Mouse (Mus musculus): ENCODE results near the gene Pknox2. TPM values are rescaled to one million over a fixed set of nuclear protein-coding genes. Genes with fewer than 3 reads are reported as not detected.
A peak's percentile ranks its signal among the peaks of the same experiment; 100 is the strongest.

The Pknox2 gene
- 83.7 and 84.9 TPM in 2 replicates for polyA plus RNA-seq (2012; rRNA removed)

DNA sequence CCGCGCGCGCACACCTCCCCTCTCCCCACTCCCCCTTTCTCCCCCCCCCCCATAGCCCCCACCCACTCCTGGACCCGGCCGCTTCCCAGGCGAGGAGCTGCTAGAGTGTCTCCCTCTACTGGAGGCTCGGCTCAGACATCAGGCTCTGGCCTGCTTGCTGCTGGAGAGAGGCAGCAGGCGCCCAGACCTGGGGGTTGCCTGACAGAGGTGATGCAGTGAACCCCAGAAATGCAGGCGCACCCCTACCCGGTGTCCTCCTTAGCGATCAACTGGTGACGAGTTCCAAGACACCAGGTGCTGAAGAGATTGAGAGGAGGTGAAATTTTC is at the start of gene Pknox2:
Pknox2 (minus strand) TSS at position 49 of the 327 bp plus-strand sequence.
- TF ChIP-seq CTCF (IDR thresholded peaks at IDR 0.05; ENCODE audit: control insufficient read depth, insufficient read depth, insufficient replicate concordance, low read depth, low read length) (peak; percentile 32; the same call in 1 of the 2 replicates), POLR2A (IDR thresholded peaks at IDR 0.05; ENCODE audit: control insufficient read depth, low read depth, low read length) (no peak)
- H3K4me1 ChIP-seq (ENCODE audit: control insufficient read depth, insufficient read depth, low read length) = peaks cover 11% of the 10 kb centered on the region
- H3K4me3 ChIP-seq (ENCODE audit: control insufficient read depth, low read depth, low read length) = peak within 1 kb of the TSS; percentile 75
- H3K36me3 ChIP-seq (ENCODE audit: control insufficient read depth, insufficient read depth, low read length) = no peaks in the 10 kb centered on the region
- peak within 1 kb of the TSS; percentile 5; the same call in 1 of the 2 replicates for H3K27ac ChIP-seq (ENCODE audit: control insufficient read depth, insufficient read depth, low read depth, low read length)
- H3K27me3 ChIP-seq (ENCODE audit: control insufficient read depth, insufficient read depth, low read length) = peaks cover 3% of the 10 kb centered on the region; the same call in 1 of the 2 replicates

GRCm38 (mm10) chr9:37188024-37188423 is 40.8 kb upstream of the Pknox2 start:
- no peak overlapping the region for H3K4me3 ChIP-seq (ENCODE audit: control insufficient read depth, low read depth, low read length)
- no peaks in the 10 kb centered on the region for H3K27me3 ChIP-seq (ENCODE audit: control insufficient read depth, insufficient read depth, low read length)
- no peak overlapping the region for H3K27ac ChIP-seq (ENCODE audit: control insufficient read depth, insufficient read depth, low read depth, low read length)
- H3K4me1 ChIP-seq (ENCODE audit: control insufficient read depth, insufficient read depth, low read length) = no peaks in the 10 kb centered on the region
- H3K36me3 ChIP-seq (ENCODE audit: control insufficient read depth, insufficient read depth, low read length) = no peaks in the 10 kb centered on the region
- TF ChIP-seq CTCF (IDR thresholded peaks at IDR 0.05; ENCODE audit: control insufficient read depth, insufficient read depth, insufficient replicate concordance, low read depth, low read length) = no peak
- TF ChIP-seq POLR2A (IDR thresholded peaks at IDR 0.05; ENCODE audit: control insufficient read depth, low read depth, low read length) = no peak

DNA sequence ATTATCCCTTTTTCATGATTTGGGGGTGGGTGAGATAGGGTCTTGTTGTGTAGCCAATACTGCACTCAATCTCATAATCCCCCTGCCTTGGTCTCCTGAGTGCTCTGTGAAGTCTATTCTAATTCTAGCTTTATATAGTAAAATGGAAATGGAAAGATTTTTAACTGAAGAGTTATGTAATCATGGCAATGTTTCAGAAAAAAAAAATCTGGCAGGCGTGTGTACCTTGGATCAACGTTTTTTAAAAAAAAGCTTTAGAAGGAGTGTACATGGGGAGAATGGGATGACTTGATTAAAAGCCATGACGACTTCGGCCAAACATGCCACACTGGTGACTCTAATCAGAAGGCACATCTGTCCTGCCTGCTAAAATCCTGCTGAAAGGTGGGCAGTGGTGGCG is 40.2 kb upstream of the Pknox2 start:
- Histone ChIP-seq H3K4me3 (ENCODE audit: control insufficient read depth, low read depth, low read length) (no peak overlapping the region), H3K4me1 (ENCODE audit: control insufficient read depth, insufficient read depth, low read length) (no peaks in the 10 kb centered on the region)
- TF ChIP-seq POLR2A (IDR thresholded peaks at IDR 0.05; ENCODE audit: control insufficient read depth, low read depth, low read length) (no peak), CTCF (IDR thresholded peaks at IDR 0.05; ENCODE audit: control insufficient read depth, insufficient read depth, insufficient replicate concordance, low read depth, low read length) (no peak)

DNA sequence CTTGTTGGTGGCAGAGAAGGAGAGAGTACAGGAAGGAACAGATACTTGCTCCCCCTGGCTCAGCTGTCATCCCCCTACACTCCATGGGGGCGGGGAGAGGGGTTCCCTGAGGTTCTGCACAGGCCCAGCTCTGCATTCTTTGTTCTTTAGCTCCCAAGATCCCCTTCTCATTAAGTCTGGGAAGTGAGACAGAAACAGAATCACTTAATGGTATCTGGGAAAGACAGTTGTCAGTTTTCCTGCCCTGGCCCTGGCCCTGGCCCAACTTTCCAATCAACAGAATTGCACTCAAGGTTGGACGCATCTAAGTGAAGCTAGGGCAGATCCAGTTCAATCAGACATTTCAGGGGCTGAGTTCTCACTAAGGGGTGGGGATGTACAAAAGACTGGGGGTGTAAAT is 36.0 kb upstream of the Pknox2 start:
- Histone ChIP-seq H3K4me3 (ENCODE audit: control insufficient read depth, low read depth, low read length) (no peak overlapping the region), H3K27me3 (ENCODE audit: control insufficient read depth, insufficient read depth, low read length) (no peaks in the 10 kb centered on the region), H3K27ac (ENCODE audit: control insufficient read depth, insufficient read depth, low read depth, low read length) (no peak overlapping the region), H3K36me3 (ENCODE audit: control insufficient read depth, insufficient read depth, low read length) (no peaks in the 10 kb centered on the region), H3K4me1 (ENCODE audit: control insufficient read depth, insufficient read depth, low read length) (no peaks in the 10 kb centered on the region)
- no peak for TF ChIP-seq POLR2A (IDR thresholded peaks at IDR 0.05; ENCODE audit: control insufficient read depth, low read depth, low read length)
- no peak for TF ChIP-seq CTCF (IDR thresholded peaks at IDR 0.05; ENCODE audit: control insufficient read depth, insufficient read depth, insufficient replicate concordance, low read depth, low read length)

More for the DNA sequence above, 40.2 kb upstream of the Pknox2 start:
- no peaks in the 10 kb centered on the region for H3K36me3 ChIP-seq (ENCODE audit: control insufficient read depth, insufficient read depth, low read length)
- H3K27ac ChIP-seq (ENCODE audit: control insufficient read depth, insufficient read depth, low read depth, low read length) = no peak overlapping the region
- no peaks in the 10 kb centered on the region for H3K27me3 ChIP-seq (ENCODE audit: control insufficient read depth, insufficient read depth, low read length)

DNA sequence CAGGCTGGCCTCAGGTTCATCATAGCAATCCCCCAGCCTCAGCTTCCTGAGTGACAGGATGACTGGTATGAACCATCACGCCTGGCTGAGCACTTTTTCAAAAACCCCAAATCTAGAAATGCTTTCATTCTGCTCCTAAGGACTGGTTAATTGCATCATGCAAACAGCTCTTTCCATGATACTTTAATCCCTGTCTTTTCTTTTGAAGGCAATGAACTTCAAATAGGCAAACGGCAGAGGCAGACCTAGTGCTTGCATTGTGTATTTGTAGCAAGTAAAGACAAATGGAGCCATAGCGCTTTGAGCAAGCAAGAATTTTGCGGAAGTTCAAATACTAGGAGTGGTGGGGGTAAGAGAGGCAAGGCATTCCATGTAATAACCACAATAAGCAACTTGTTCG is 34.4 kb upstream of the Pknox2 start:
- Histone ChIP-seq H3K4me3 (ENCODE audit: control insufficient read depth, low read depth, low read length) (no peak overlapping the region), H3K27ac (ENCODE audit: control insufficient read depth, insufficient read depth, low read depth, low read length) (no peak overlapping the region), H3K27me3 (ENCODE audit: control insufficient read depth, insufficient read depth, low read length) (no peaks in the 10 kb centered on the region), H3K4me1 (ENCODE audit: control insufficient read depth, insufficient read depth, low read length) (no peaks in the 10 kb centered on the region), H3K36me3 (ENCODE audit: control insufficient read depth, insufficient read depth, low read length) (no peaks in the 10 kb centered on the region)
- TF ChIP-seq POLR2A (IDR thresholded peaks at IDR 0.05; ENCODE audit: control insufficient read depth, low read depth, low read length) = no peak
- TF ChIP-seq CTCF (IDR thresholded peaks at IDR 0.05; ENCODE audit: control insufficient read depth, insufficient read depth, insufficient replicate concordance, low read depth, low read length) = no peak

GRCm38 (mm10) chr9:37179596-37179995 is 32.4 kb upstream of the Pknox2 start:
- no peaks in the 10 kb centered on the region for H3K4me1 ChIP-seq (ENCODE audit: control insufficient read depth, insufficient read depth, low read length)
- no peak overlapping the region for H3K4me3 ChIP-seq (ENCODE audit: control insufficient read depth, low read depth, low read length)
- H3K36me3 ChIP-seq (ENCODE audit: control insufficient read depth, insufficient read depth, low read length) = no peaks in the 10 kb centered on the region
- no peaks in the 10 kb centered on the region for H3K27me3 ChIP-seq (ENCODE audit: control insufficient read depth, insufficient read depth, low read length)
- H3K27ac ChIP-seq (ENCODE audit: control insufficient read depth, insufficient read depth, low read depth, low read length) = no peak overlapping the region
- TF ChIP-seq CTCF (IDR thresholded peaks at IDR 0.05; ENCODE audit: control insufficient read depth, insufficient read depth, insufficient replicate concordance, low read depth, low read length) = no peak
- no peak for TF ChIP-seq POLR2A (IDR thresholded peaks at IDR 0.05; ENCODE audit: control insufficient read depth, low read depth, low read length)

GRCm38 (mm10) chr9:37178911-37179310 is 31.7 kb upstream of the Pknox2 start:
- no peaks in the 10 kb centered on the region for H3K36me3 ChIP-seq (ENCODE audit: control insufficient read depth, insufficient read depth, low read length)
- TF ChIP-seq POLR2A (IDR thresholded peaks at IDR 0.05; ENCODE audit: control insufficient read depth, low read depth, low read length) (no peak), CTCF (IDR thresholded peaks at IDR 0.05; ENCODE audit: control insufficient read depth, insufficient read depth, insufficient replicate concordance, low read depth, low read length) (no peak)
- H3K27me3 ChIP-seq (ENCODE audit: control insufficient read depth, insufficient read depth, low read length) = no peaks in the 10 kb centered on the region
- H3K4me1 ChIP-seq (ENCODE audit: control insufficient read depth, insufficient read depth, low read length) = no peaks in the 10 kb centered on the region
- H3K27ac ChIP-seq (ENCODE audit: control insufficient read depth, insufficient read depth, low read depth, low read length) = no peak overlapping the region
- no peak overlapping the region for H3K4me3 ChIP-seq (ENCODE audit: control insufficient read depth, low read depth, low read length)

GRCm38 (mm10) chr9:37177551-37177950 is 30.3 kb upstream of the Pknox2 start:
- H3K4me1 ChIP-seq (ENCODE audit: control insufficient read depth, insufficient read depth, low read length) = no peaks in the 10 kb centered on the region
- no peak overlapping the region for H3K4me3 ChIP-seq (ENCODE audit: control insufficient read depth, low read depth, low read length)
- H3K36me3 ChIP-seq (ENCODE audit: control insufficient read depth, insufficient read depth, low read length) = no peaks in the 10 kb centered on the region
- TF ChIP-seq POLR2A (IDR thresholded peaks at IDR 0.05; ENCODE audit: control insufficient read depth, low read depth, low read length) = no peak
- no peak for TF ChIP-seq CTCF (IDR thresholded peaks at IDR 0.05; ENCODE audit: control insufficient read depth, insufficient read depth, insufficient replicate concordance, low read depth, low read length)
- no peak overlapping the region for H3K27ac ChIP-seq (ENCODE audit: control insufficient read depth, insufficient read depth, low read depth, low read length)
- no peaks in the 10 kb centered on the region for H3K27me3 ChIP-seq (ENCODE audit: control insufficient read depth, insufficient read depth, low read length)
